Mouse (Mus musculus): ENCODE data around the gene Atf4.

The Atf4 gene

GRCm38 (mm10) chr15:80254847-80255645 lies at the start of gene Atf4:
TSS of gene Atf4 (plus strand) at chr15:80255184.
- DNase-seq (ENCODE audit: low spot score in 2 of 2) = peak; percentile 95 to 98

DNA sequence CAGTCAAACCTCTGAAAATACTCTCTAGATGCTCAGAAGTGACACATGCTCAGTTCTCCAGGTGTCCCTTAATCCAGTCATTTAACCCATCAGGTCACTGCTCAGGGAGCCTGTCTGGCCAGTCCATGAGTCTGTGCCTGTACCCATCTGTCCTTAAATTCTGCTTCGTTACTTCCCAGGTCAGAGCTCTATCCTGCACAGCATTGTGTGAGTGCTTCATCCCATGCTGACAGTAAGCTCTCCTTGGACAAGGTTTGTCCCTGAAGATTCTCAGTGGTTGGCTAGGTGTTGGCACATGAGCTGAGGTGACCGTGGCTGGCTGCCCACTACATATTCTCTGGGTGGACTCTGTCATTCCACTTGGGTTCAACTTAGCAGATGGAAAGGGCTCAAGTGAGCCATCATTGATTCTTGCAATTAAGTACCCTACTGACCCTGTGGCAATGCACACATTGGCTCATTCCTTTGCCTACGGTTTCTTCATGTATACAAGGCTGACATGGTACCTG lies 48.9 kb upstream of the Atf4 start:
- DNase-seq (ENCODE audit: low spot score in 2 of 2) = no peak

GRCm38 (mm10) chr15:80208446-80208845 lies 46.5 kb upstream of the Atf4 start:
- DNase-seq (ENCODE audit: low spot score in 2 of 2) = no peak

DNA sequence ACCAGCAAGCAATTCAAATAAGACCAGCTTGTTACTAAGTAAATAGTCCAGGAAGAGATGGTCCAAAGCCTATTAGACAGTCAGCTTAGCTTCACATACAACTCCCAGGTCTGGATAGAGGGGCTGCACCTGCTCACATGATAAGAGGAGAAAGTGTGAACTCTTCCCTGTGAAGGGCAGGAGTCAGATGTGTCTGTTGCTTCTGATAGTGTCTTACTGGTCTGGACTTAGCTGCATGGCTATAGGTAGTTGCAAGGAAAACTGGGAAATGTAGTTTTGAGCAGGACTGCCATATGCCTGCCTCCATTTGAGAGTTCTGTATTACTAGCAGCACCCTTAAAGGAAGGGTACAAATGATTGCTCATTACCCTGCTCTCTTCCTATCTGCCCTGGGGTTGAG lies 41.3 kb upstream of the Atf4 start:
- no peak for DNase-seq (ENCODE audit: low spot score in 2 of 2)

DNA sequence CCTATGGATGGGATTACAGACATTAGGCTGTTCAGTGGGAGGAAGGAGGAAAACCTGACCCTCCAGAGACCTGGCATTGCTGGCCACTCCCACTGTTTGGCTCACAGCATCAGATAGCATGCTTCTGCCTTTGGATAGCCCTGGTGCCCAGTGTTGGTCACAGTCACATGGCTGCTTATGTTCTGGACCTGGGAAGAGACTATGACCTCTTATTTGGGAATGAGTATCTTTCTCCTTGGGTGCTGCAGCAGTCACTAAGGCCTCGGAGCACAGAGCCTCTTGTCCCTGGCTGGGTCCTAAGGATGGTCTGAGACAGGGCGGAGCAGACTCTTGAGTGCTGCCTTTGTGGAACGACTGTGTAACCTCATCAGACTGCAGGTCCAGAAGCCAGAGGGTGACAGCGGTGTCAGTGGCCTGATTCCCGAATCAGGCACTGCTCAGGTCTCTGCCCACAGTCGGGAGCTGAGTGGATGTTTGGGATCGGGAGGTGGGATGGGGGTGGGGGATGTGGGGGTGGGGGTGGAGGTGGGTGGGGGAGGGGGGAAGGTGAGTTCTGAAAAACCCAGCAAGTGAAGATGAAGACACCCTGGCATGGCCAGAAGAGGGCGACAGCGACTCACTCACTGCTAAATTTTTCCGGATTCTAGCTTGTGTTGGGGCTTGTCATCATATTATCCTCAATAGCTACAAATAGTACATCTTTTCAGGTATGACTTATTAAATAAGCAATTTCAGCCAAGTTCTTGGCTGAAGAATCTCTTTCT lies 39.1 kb upstream of the Atf4 start:
- no peak for DNase-seq (ENCODE audit: low spot score in 2 of 2)

DNA sequence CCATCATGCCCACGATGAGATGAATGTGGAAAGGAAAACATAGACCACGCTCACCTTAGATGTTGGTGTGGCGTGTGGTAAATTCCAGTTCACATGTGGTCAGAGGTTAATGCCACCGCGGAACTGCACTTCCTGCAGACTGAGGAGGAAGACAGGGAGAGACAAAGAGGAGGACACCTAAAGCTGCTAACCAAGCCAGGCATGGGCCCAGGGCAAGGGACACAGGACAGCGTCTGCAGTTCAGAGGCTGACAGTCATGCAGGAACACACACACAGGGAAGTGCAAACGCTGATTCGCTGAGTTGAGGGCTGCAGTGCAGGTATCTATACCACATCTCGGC lies 38.5 kb upstream of the Atf4 start:
- DNase-seq (ENCODE audit: low spot score in 2 of 2) = no peak

DNA sequence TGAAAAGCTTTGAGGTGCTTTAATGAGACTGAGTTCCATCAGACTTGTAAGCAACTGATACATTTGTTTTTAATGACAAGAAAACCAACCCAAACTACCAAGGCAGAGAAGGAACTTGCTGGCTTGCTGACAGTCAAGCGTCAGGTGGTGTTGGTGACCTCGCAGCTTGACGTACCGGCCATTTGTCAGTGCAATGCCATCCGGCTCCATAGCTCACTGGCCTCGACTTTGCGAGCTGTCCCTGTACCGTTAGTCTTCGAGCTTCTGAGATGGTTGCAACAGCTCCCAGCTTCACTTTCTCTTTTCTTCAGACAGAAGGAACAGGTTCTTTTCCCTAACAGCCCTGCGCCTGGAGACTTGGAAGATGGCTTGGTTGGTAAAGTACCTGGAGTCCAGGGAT lies 37.5 kb upstream of the Atf4 start:
- DNase-seq (ENCODE audit: low spot score in 2 of 2) = no peak

DNA sequence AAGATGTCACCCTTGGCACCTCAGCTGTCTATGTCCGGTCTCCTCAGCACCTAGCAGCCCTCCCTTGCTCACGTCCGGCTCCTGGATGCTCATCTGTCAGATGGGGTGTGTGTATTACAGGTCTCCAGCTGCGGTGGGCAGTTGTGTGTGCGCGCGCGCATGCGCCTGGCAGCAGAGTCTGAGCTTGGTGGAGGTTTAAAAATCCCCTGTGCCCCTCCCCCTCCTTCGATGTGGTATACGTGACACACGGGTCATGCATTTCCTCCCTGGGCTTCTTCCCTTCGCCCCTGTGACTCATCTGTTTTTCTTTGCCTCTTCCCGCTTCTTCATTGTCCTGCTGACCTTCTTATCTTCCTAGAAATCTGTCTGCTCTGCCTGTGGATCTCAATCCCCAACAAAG lies 35.8 kb upstream of the Atf4 start:
- DNase-seq (ENCODE audit: low spot score in 2 of 2) = no peak

DNA sequence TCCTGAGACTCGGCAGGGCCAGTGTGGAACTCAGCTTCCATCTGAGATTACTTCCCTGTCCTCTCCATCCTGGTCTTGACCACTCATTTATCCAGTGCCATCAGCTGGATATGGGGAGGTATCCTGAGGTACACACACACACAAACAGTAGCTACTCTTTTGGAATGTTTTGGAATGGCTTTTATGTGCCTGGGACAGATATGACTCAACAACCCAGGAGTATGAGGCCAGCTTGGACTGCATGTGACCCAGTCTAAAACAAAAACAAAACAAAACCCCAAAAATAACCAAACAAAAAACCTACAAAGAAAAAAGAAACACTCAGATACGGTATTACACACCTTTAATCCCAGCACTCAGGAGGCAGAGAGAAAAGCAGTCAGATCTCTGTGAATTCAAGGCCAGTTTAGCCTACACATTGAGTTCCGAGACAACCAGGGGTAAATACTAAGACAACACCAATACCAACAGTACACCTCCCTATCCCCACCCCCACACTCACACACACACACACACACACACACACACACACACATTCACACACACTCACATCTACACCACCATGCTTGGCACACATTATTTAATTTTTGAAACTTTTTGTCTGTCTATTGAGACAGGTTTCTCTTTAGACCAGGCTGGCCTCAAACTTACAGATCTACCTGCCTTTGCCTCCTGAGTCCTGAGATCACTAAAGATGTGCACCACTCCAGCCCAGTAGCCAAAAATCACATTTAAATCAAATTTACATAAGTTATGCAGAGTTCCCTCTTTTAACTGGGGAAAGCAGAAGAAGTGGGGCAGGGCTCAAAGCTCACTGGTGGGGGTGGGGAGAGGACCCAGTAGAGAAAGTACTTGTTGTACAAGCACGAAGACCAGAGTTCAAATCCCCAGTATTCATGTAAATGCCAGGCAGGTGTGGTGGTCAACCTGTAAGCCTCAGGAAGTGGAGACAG lies 35.0 kb upstream of the Atf4 start:
- DNase-seq (ENCODE audit: low spot score in 2 of 2) = no peak

- no peak for DNase-seq (ENCODE audit: low spot score in 2 of 2)
Measured at GRCm38 (mm10) chr15:80221031-80221430, 34.0 kb upstream of the Atf4 start.

GRCm38 (mm10) chr15:80223751-80224150 lies 31.2 kb upstream of the Atf4 start:
- DNase-seq (ENCODE audit: low spot score in 2 of 2) = no peak

DNA sequence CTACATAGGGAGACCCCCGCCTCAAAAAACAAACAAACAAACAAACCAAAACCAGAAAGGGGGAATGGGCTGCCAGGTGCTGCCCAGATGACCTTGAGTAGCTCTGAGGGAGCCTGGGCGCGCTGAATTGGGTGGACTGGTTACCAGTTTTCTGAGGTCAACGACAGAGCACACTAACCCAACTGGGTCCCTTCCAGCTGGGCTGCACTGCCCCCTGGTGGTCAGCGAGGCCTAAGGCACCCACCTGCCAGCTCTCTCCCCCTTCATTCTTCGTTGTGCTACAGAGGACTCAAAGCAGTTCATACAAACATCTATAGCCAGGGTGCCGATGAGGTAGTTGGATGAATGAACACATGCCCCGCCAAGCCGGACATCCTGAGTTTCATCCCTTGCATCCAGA lies 29.8 kb upstream of the Atf4 start:
- DNase-seq (ENCODE audit: low spot score in 2 of 2) = peak in 1 of 2 experiments; percentile 39

- peak in 1 of 2 experiments; percentile 41 for DNase-seq (ENCODE audit: low spot score in 2 of 2)
Measured at GRCm38 (mm10) chr15:80225796-80226195, 29.2 kb upstream of the Atf4 start.

DNA sequence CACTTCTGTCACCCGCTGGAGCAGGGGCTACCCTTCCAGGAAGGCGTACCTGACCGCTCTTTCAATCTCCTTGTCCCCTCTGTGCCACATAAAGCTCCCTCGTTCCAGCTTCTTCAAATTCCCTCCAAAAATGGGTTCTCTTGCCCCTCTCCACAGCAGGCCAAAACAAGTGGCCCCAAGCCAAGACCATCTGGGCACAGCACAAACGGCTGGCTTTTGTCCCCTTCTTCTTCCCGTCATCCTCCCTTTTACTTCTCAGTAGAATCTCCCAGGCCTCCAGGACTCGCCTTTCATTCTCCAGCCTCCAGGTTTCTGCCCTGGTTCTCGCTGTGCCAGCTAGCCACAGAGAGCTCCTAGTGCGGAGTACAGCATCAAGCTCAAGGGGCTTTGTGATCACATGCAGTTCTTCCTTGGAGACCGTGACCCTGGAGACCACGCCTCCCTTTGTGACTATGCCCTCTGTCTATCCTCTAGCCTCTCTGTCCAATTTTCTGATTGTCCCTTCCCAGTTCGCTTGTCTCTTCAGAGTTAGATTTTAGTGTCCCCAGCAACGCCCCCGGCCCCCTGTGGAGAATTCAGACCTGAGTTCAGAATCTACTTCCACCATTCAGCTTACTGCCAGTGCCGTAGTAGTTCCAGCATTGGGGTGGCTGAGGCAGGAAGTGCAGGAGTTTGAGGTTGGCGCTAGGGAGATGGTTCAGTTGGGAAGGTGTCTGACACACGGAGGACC lies 26.7 kb upstream of the Atf4 start:
- no peak for DNase-seq (ENCODE audit: low spot score in 2 of 2)

DNA sequence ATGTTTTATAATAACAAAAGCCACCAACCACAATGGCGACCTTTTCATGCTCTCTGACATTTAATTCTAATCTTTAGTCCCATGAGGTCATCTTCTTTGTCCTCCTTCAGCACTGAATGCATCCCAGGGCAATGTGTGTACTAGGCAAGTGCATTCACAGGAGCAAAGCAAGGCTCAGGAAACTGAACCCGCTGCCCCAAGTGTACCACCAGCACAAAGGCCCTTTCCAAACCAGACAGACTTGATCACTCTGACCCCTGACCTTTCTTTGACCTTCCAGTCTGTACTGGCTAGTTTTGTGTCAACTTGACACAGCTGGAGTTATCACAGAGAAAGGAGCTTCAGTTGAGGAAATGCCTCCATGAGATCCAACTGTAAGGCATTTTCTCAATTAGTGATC lies 22.7 kb upstream of the Atf4 start:
- no peak for DNase-seq (ENCODE audit: low spot score in 2 of 2)

GRCm38 (mm10) chr15:80233053-80233452 lies 21.9 kb upstream of the Atf4 start:
- DNase-seq (ENCODE audit: low spot score in 2 of 2) = no peak

DNA sequence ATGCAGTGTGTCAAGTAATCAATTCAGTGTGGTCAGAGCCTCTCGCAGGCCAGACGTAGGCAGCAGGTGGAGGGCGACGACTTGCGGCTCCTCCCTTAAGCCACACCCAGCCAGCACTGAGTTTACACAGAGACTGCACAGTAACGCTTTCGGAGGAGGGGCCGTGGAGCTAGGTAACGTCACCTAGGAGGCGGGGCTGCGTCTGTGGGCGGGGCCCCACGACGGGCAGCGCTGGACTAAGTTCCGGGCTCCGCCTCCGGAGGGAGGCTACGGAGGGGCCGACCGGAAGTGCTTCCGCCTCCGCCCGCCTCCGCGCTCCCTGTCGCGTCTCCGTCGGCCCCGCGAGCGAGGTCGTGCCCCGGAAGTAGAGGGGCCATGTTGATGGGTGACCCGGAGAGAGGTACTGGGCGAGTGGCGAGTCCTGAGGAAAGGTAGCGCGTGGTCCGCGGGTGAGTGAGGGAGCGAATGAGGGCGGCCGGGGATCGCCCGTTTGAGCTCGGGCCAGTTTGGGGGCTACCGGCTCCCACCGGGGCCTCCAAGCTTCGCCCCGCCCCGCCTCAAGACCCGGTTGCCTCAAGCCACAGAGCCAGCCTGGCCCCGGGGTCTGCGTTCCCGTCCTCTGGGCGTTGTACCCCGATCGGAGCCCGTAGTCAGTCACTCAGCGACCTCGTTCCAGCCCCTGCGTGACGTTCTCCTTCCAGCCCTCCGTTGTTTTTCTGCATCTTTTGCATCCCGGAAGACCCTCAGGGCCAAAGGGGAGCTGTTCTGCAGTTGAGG lies 21.1 kb upstream of the Atf4 start, which contains the start of gene Mief1:
TSS of gene Mief1 (plus strand) at position 286 of the 777 bp plus-strand sequence.
- DNase-seq (ENCODE audit: low spot score in 2 of 2) = peak; percentile 85 to 90

- no peak for DNase-seq (ENCODE audit: low spot score in 2 of 2)
Measured at GRCm38 (mm10) chr15:80235535-80235934, 19.4 kb upstream of the Atf4 start, which contains the start of gene AC140267.1. TSS of gene AC140267.1 (plus strand) at chr15:80235835.

DNA sequence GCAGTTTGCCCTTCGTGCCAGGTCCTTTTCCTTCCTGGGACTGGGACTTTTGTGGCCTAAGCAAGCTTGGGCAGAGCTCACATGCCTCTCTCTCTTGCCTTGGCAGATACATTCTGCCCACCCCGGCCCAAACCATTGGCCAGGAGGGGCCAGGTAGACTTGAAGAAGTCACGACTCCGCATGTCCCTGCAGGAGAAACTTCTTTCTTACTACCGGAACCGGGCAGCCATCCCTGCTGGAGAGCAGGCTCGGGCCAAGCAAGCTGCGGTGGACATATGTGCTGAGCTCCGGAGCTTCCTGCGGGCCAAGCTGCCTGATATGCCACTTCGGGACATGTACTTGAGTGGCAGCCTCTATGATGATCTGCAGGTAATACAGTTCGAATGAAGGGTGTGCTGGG lies 6.8 kb upstream of the Atf4 start:
- DNase-seq (ENCODE audit: low spot score in 2 of 2) = no peak

DNA sequence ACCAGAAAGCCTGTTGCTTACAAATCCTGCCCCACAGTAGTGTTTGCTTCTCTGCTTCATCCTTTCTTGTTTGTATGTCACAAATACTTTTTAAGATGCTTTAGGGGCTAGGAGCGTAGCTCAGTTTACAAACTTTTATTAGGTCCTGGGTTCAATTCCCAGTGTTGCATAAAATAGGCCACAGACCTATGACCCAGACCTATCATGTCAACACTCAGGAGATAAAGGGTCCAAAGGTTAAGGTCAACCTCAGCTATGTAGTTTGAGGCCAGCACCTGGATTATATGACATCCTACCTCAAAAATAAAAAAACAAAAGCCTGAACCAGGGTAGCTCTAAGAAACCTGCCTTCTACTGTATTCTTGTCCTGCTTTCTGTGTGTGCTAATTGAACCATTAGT lies 6.4 kb upstream of the Atf4 start:
- DNase-seq (ENCODE audit: low spot score in 2 of 2) = no peak
